Mouse (Mus musculus) thymus, postnatal 0 days (tissue): ENCODE results near the gene Fam126b. TPM values are rescaled to one million over a fixed set of nuclear protein-coding genes. Genes with fewer than 3 reads are reported as not detected.
A peak's percentile ranks its signal among the peaks of the same experiment; 100 is the strongest.
"Not testable (repeated sequence)": the region's sequence is repeated elsewhere in the genome, so short reads cannot be mapped to it uniquely, and the experiment has no call there.

Source experiments
- DNase-seq: peaks from one replicate; pipeline ENCODE4 v3.0.0-alpha.2; 2015; ENCODE audit warnings: low spot score
- polyA plus RNA-seq: library from polyadenylated mRNA; unstranded; fragments of >200 nt; fragmentation: Nextera tagmentation; extraction: Ambion mirVana; gene quantifications from 2 replicates; pipeline ENCODE4 v1.2.1, GENCODE M21; 2015

Fam126b gene
- polyA plus RNA-seq, result 6.7 and 7.3 TPM in 2 replicates

DNA sequence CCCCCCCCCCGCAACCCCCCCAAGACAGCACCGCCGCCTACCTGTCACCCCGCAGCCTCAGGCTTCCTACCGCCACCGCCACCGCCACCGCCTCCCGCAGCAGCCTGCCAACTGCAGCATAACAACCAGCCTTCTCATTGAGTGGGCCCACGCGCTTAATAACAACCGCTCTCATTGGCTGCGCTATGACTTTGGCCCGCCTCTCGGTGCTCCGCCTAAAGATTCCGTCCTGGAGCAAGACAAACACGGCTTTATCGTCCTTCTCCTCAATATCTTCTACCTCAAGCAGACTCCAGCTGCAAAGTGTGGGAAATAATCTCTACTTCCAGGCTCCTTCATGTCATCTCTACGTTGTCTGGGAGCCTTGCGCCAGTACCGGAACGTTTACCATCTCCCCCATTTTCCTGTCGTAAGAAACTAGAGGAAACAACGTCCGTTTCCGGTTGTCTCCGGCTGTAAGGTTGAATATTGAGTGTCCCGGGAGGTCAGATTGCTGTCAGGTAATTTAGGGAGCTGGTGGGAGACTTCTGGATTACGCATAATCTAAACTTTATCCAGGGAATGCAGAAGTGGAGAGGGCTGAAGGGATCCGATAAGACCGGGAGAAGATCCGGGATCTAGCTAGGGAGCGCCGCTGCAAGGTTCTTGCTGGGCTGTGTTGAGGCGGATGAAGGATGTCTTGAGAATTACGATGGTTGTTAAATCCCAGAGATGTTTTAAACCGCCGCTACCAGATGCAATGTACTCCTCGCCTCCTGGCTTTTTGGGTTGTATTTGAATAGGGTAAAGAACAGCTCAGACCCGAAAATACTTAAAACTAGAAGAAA, at the start of gene Fam126b, which contains the start of gene Ndufb3:
TSS of gene Fam126b (minus strand) at position 153 of the 827 bp plus-strand sequence.
TSS of gene Ndufb3 (plus strand) at position 214 of the 827 bp plus-strand sequence.
- DNase-seq, result peak; percentile 92

DNA sequence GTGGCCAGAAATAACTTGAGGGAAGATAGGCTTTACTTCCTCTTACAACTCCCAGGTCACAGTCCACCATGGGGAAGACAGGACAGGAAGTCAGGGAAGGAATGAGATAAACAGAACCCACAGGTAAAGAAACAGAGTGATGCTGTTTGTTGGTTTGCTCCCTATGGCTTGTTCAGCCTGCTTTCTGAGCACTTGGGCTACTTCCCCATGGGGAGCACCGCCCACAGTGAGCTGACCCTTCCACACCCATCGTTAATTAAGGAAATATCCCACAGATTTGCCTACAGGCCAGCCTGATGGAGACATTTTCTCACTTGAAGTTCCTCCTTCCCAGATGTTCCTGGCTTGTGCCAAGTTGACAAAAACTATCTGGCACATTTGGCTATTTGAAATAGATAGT, 42.7 kb upstream of the Fam126b start:
- not testable (repeated sequence) for DNase-seq

DNA sequence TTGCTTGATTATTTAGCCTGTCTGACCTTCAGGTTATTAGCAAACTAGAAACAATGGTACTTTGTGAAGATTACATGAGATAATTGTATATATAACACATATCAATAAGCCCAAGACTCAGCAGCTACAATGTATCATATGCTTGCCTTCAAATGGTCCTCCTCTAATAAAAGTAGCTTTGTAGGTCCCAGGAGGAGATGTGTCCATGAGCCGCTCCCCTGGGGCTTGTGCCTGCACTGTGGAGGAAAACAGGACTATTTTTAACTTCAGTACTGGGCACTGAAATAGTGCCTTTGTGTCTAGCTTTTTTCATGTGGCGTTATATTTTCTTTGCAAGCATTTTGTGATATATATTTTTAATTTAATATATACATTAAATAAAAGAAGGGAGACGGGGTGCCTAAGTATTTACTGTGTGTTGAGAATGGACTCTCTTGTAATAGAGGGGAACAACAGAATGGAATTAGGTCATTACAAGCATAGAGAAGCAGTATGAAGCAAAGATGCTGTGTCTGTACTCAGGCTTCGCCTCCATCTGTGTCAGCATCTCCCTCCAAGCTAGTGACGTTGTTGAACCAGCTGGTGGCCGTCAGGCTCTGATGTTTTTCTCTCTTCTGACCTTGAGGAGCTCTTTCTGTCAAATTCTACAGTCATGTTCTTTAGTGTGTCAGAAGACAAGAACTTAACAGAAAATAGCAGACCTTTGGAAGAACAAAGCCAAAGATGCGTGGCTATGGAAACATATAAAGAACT, 36.0 kb upstream of the Fam126b start:
- no peak for DNase-seq

DNA sequence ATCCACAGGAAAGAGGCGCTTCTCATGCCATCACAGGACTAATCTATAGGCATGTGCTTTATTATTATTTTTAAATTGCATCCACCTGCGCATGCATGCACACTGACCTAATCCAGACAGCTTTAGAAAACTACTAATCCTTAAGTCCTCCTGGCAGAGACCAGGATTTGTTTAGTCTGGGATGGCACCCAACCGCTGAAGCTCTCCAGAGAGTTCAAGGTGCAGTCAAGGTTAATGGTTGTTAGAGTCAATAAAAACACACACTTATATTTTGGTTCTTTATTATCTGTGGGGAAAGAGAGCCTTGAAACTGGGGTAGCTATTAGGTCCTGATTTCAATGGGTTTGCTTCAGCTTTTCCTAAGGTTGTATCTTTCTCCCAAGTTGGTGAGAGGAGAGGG, 35.1 kb upstream of the Fam126b start:
- no peak for DNase-seq

DNA sequence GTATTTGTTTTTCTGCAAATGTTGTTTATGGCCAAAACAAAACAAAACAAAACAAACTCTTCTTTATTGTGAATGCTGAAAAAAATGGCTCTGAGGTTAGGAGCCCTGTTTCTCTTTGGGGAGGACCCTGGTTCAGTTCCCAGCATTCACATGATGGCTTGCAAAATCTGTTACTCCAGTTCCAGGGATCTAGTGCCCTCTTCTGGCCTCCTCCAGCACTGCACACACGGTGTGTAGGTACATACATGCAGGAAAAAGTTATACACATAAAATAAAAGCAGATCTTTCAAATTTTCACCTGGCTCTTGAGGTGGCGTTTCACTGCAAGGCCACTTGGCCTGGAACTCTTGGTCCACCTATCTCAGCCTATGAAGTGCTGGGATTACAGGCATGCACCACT, 32.6 kb upstream of the Fam126b start:
- DNase-seq, result no peak

DNA sequence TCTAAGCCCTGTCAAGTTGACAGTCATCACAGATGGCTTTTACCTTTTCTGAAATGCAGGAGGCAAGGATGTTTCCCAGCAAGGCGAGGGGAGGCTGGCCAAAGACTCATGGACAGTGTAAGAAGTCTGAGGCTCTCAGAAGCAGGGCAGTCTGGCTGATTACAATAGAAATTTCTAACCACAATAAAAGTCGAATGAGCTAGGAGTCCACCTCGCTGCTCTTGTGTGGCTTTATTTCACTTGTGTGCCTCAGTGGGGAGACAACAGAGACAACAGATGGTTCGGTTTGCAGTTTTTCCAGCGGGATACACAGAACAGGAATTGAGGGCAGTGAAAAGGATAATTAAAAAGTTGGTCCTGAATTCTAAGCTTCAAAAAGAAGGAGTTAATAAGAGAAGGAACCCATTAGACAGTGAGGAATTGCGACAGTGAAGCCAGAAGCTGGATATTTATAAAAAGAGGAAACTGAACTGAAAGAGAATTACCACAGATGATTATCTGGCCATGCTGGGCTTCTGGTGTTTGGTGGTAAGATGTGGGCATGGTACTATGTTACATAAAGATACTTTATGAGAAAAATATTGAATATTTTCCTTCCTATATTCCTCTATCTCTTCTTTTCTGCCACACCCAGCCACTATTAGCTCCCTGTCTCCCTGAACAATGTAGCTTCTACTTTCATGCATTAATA, 32.0 kb upstream of the Fam126b start:
- DNase-seq, result no peak

DNA sequence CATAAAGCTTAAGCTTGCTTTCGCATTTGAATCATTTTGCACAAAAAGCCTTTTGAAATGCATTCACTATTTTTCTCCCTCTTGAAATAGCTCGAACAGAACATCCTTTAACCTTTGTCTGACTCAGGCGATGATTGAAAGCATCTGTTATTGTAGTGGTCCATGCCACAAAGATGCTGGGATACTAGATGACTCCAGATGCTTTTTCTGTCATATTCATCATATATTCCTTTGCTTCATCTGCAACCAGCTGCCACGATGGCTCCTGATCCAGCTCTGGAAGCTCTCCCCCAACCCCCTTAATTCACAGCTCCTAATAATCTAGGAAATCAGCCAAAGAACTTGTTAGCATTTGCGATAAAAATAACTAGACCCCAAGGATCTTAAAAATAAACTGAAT, 31.0 kb upstream of the Fam126b start:
- DNase-seq, result no peak

DNA sequence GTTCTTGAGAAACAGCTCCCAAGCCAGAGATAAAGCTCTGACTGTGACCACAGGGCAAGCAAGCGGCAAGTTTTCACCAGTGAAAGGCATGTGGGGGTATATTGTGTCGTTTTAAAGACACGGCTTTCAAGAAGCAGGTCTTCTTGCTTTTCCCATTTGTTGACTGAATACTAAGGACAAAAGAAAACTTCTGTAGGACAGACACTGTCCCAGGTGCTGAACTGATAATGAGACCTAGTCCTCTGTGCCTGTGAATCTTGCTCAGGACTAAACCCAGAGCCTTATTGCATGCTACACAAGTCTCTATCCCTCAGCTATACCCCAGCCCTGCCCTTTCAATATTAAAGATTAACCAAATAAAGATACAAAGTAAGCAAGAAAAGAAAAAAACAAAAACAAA, 30.1 kb upstream of the Fam126b start:
- DNase-seq, result no peak

DNA sequence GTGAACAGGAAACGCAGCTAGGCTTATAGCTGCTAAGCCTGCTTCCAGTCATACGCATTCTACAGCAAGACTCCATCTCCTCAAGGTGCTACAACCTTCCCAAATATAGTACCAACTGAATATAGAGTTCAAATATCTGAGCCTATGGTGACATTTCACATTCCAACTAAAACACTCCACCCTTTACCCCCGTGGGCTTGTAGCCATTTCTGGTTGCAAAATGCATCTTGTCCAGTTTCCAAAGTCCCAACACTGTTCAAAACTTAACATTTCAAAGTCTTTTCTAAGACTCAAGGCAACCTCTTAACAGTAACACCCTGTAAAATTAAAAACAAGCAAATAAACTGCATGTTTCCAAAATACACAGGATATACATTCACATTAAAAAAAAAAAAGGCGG, 29.0 kb upstream of the Fam126b start:
- DNase-seq, result no peak

DNA sequence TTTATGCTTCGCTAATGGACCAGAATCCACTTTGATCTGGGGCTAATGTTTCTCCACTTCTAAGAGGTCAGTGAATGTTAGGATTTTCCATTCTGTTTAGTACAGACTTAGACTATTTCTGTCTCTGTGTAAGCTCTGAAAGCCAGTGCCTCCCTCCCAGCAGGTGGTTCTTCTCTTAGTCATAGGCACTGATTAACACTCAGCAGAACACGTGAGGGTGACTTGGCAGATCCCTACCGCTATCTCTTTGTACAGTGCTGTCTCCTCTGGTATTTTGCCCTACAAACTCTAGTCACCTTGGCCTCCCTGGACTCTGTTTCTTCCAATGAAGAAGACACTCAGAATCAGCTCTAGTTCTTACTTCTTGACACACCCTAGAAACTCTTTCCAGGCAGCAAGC, 28.3 kb upstream of the Fam126b start:
- DNase-seq, result no peak

DNA sequence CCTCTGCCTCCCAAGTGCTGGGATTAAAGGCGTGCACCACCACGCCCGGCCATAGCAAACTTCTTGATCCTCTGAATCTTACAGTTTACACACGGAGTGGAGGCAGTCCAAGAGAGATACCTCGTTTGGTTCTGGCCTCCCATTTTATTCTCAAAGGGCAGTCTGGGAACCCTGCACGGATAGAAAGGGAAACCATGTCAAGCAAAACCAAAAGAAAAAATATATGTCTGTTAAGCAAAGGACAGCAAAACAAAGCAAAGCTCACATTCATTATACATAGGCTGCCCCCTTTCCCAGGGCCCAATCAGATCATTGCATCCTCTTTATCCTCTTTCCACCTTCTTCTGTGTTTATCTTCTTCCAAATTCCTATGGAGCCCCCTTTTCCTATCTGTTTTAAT, 27.7 kb upstream of the Fam126b start:
- peak; percentile 16 for DNase-seq

DNA sequence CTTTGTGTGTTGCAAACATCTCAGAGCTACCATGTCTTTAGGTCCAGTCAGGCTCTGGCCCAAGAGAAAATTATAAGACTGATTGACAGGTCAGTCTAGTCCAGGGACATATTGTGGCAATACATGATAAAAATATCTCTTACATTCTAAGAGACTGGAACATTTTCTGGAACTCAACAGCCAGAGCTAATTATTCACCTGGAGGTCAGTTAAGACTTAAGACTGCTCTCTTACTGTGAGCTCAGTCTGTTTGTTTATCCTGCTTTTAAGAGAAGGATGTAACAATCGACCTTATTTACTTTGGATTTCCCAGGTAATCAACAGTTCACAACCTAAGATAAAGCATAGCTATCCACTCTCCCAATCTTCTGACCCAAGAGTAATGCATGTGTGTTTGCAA, 24.5 kb upstream of the Fam126b start:
- no peak for DNase-seq

DNA sequence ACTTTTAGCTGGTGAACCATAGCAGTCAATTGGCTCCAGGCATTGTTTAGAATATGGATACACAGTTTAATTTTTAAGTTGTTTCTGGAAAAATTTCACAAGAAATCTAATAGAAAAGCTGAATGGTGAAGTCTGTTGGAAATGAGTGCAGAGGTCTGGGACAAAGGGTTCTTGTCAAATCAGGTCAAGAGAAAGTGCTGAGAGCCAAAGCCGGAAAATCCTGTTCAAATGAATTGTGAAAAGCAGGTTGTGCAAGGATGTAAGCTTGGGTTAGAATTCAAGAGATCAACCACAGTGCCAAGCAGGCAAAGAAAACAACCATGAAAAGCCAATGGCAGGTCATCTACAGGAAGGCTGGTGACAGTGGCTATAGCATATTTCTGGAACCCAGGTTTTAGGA, 24.0 kb upstream of the Fam126b start:
- no peak for DNase-seq

DNA sequence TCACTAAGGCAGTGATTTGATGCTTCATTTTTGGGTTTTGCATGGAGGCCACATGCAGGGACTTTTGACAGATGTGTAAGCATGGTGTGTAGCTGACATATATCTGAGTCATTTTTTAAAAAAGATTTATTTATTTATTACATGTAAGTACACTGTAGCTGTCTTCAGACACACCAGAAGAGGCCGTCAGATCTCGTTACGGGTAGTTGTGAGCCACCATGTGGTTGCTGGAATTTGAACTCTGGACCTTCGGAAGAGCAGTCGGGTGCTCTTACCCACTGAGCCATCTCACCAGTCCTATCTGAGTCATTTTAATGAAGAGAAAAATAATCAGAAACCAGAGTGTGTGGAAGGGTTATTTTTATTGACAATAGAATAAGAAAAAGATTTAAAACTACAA, 23.5 kb upstream of the Fam126b start:
- DNase-seq, result not testable (repeated sequence)

DNA sequence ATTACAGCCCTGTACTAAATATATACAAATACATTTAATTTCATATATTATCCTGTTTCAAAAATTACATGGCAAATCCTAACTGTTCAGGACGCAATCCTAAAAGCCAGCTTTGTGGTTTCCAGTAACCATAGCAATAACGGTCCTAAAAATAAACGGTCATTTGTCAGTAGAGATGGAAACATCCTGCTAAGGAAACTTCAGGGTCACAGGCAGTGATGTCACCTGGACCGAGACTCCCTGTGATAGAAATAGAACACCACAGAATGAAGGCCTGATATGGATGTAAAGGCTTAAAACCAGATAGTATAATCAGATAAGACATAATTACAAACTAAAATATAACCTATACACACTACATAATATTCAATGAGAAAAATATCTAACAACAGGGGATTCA, 17.6 kb upstream of the Fam126b start:
- DNase-seq, result no peak

DNA sequence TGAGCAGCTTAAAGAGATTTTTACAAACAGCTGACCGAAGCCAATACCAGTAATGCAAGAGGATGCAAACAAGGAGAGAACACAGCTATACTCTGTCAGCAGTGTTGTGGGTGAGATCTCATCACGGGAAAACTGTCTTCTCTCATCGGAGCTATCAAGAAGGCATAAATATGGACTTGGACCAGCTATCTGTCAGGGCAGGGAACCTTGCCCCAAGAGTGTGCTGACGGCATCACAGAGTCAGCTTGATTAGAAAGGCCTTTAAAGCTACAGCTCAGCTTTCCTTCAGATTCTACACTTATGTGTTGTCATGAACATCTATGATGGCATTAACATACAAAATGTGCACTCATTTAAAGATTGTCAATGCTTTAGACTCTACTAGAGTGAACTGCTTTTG, 16.6 kb upstream of the Fam126b start:
- no peak for DNase-seq

DNA sequence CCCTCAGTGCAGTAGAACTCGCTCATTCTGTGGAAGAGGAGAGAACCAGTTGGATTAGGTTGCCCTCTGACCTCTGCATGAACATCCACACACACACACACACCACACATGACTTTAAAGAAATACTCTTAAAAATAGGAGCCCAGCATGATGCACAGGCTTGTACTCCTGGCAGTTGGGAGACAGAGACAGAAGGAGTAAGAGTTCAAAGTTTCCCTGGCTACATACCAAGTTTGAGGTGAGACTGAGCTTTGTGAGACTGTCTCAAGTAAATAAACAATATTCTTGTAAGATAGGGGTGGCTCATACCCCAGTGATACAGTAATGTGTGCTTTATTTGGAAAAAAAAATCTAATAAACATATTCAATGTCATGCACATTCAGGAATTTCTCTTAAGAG, 1.4 kb upstream of the Fam126b start:
- no peak for DNase-seq

DNA sequence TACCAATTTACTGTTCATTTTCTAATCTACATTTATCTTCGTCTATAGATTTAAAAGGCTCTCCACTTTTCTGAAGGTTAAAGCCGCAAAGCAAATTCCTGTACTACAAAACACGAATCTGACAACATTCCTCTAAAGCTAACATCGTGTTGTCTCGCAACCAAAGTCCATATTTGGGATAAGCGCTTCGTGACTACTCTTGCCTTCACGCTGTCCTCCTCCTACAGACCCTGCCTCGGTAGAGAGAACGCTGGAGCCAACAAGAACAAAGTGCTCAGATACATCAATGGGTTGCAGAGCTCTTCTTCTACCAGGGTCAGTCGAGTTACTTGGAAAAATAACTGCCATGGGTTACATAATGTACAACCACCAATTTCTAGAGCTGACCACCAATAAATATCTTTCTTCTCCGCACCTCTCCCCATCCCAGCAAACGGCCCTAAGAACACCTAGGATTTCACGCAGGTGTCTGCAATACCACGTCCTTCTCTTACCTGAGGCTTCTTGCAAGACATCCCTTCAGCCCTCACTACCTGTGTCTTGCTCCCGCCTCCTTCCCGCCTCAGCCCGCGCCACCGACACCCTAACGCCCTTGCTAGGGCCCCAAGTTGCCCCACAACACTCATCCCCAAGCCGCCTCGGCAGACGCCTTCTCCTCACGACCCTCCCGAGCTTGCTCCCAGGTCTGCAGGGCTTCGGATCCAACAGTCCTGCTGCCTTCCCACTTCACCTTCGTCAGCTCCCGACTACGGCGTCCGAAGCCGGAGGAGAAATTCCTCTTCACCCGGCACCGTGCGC, 551 bp downstream of the Fam126b start:
- DNase-seq, result peak; percentile 3

DNA sequence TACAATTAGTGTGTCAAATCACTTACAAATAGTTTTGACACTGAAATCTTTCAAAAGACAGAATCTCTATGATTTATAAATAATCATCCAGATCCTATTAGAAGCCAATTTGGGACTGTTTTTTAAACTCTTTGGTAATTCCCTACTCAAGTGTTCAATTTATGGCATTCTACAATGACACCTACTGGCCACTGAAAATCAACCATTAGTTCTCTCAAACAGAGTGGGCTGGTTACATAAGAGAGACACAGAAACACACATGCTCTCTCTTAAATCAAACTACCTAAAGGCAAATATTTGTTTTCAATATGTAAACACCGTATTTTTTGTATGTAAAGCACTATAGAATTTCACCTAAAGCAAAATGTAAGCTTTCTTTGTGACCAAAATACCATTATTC, 1.9 kb downstream of the Fam126b start:
- DNase-seq, result peak; percentile 4

DNA sequence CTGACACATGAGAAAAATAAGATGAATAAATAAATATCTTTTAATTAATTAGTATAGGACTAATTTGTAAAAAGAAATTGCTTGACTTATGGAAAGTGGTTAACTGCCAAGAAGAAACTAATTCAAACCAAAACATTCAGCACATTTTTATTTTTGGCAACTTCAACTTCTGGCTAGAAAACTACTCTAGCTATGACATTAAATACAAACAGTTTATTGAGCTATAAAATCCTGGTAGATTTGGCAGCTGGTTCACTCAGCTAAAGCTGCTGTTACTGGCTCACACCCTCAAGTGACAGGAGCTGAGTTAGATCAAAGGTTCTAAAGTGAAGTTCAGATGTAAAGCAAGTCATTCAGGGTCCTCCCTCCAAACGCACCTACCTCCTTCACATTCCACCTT, 3.5 kb downstream of the Fam126b start:
- DNase-seq, result no peak

DNA sequence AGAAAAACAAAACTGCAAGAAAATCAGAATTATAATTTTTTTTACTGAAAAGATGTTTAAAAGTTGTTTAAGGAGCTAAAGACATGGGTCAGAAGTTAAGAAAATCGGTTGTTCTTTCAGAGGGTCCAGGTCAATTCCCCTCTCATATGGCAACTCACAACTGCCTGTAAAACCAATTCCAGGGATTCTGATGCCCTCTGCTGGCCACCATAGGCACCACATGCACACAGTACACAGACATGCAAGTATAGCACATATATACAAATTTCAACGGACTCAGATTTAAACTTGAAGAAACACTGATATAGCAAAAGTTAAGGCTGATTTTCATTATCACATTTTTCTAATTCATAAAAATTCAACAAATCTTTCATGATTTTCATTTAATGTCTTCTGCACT, 6.9 kb downstream of the Fam126b start:
- peak; percentile 39 for DNase-seq
